Mouse (Mus musculus) E14TG2a.4 (cell line): Measurements from ENCODE around the gene Nrxn3.

Source experiments
- CTCF ChIP-seq: conservative IDR thresholded peaks from 2 replicates; pipeline ENCODE4 v1.5.1; 2014; ENCODE audit warnings: low read length
- NANOG ChIP-seq: IDR thresholded peaks from 2 replicates; pipeline ENCODE4 v1.6.1; 2014; ENCODE audit warnings: borderline replicate concordance, low read length, mixed read lengths
- POU5F1 ChIP-seq: IDR thresholded peaks from 2 replicates; pipeline ENCODE4 v1.6.1; 2014; ENCODE audit warnings: low read length, borderline replicate concordance

- TF ChIP-seq CTCF = no peak
- TF ChIP-seq POU5F1 = no peak
- no peak for TF ChIP-seq NANOG
Measured at GRCm38 (mm10) chr12:89310200-89310599, 587.5 kb downstream of the Nrxn3 start.
